Mouse (Mus musculus) heart, embryonic 16.5 days (tissue): ENCODE measurements around the gene Frg2f1. TPM values are rescaled to one million over a fixed set of nuclear protein-coding genes. Genes with fewer than 3 reads are reported as not detected.

Experiments used
- ATAC-seq: fragments of 200-750 bp; cut with Nextera tagmentation; replicated peaks from 2 replicates; pipeline ENCODE4 v1.8.0; 2017; ENCODE audit warnings: moderate number of reproducible peaks; ENCODE audit not compliant: insufficient read depth, low FRiP score; ENCODE audit errors: extremely low read depth
- H3K27ac ChIP-seq: fragments of 300-500 bp; sonication (generic); 2 replicates; pipeline ENCODE4 v1.5.1; 2014; ENCODE audit warnings: mild to moderate bottlenecking, low read length, control low read depth, moderate library complexity
- H3K27me3 ChIP-seq: fragments of 300-500 bp; sonication (generic); 2 replicates; pipeline ENCODE4 v1.6.1; 2014; ENCODE audit warnings: low read length, mixed read lengths; ENCODE audit not compliant: control insufficient read depth, insufficient read depth
- H3K36me3 ChIP-seq: fragments of 300-500 bp; sonication (generic); 2 replicates; pipeline ENCODE4 v1.6.1; 2014; ENCODE audit not compliant: control insufficient read depth, insufficient read depth
- H3K4me1 ChIP-seq: fragments of 300-500 bp; sonication (generic); 2 replicates; pipeline ENCODE4 v1.6.1; 2014; ENCODE audit warnings: low read length, mixed read lengths; ENCODE audit not compliant: control insufficient read depth, insufficient read depth
- H3K4me2 ChIP-seq: fragments of 300-500 bp; sonication (generic); 2 replicates; pipeline ENCODE4 v1.6.1; 2014; ENCODE audit warnings: low read depth, mild to moderate bottlenecking, control low read depth, low read length
- H3K4me3 ChIP-seq: fragments of 300-500 bp; sonication (generic); 2 replicates; pipeline ENCODE4 v1.5.1; 2014; ENCODE audit warnings: mild to moderate bottlenecking, control low read depth, low read length
- H3K9ac ChIP-seq: fragments of 300-500 bp; sonication (generic); 2 replicates; pipeline ENCODE4 v1.6.1; 2014; ENCODE audit warnings: low read length, control low read depth
- H3K9me3 ChIP-seq: fragments of 300-500 bp; sonication (generic); replicated peaks from 2 replicates; pipeline ENCODE4 v1.6.1; 2016; ENCODE audit warnings: low read length; ENCODE audit not compliant: control insufficient read depth
- WGBS: fragments of 180-500 bp; shearing (Covaris S2); extraction: QIAGEN DNeasy Blood & Tissue Kit; methylation state at CpG from one replicate; pipeline ENCODE4 v1.1.7; 2014; 5-methylcytosine and 5-hydroxymethylcytosine counted together
- polyA plus RNA-seq: library from polyadenylated mRNA; unstranded; fragments of >200 nt; fragmentation: Nextera tagmentation; extraction: Ambion mirVana; gene quantifications from 2 replicates; pipeline ENCODE4 v1.2.1, GENCODE M21; 2015

Frg2f1 gene
- polyA plus RNA-seq, 1 experiment from 2014 or later: 3.1 TPM

GRCm38 (mm10) chr4:119483051-119483450 is 56.3 kb downstream of the Frg2f1 start:
- Histone ChIP-seq H3K9ac (no peak overlapping the region), H3K4me2 (no peak overlapping the region), H3K36me3 (no peaks in the 10 kb centered on the region), H3K4me1 (no peaks in the 10 kb centered on the region), H3K27ac (no peak overlapping the region), H3K4me3 (no peak overlapping the region), H3K27me3 (no peaks in the 10 kb centered on the region), H3K9me3 (no peaks in the 10 kb centered on the region)
- ATAC-seq: peak; percentile 49
- WGBS: 57% methylated on average over 9 of the region's 9 CpGs

Other genes starting within 250 kb of the Frg2f1 start
- 501 and 547 TPM in 2 replicates for gene Ybx1, start 244.9 kb downstream of the Frg2f1 start, polyA plus RNA-seq
- 36.7 and 43.2 TPM in 2 replicates for gene Ppih, start 219.0 kb downstream of the Frg2f1 start, polyA plus RNA-seq
- gene Ccdc30, start 124.0 kb downstream of the Frg2f1 start, polyA plus RNA-seq: 3.8 and 4.0 TPM in 2 replicates
- 30.3 and 32.6 TPM in 2 replicates for gene Ppcs, start 117.1 kb downstream of the Frg2f1 start, polyA plus RNA-seq
- 0.28 and 0.42 TPM in 2 replicates for gene Zmynd12, start 116.7 kb downstream of the Frg2f1 start, polyA plus RNA-seq
- 4.5 and 4.6 TPM in 2 replicates for gene Rimkla, start 46.9 kb downstream of the Frg2f1 start, polyA plus RNA-seq
- gene Foxj3, start 2.5 kb downstream of the Frg2f1 start, polyA plus RNA-seq: 20.2 and 21.5 TPM in 2 replicates
- 1.5 TPM in 1 of 2 replicates, not detected in the other for gene Guca2a, start 98.2 kb upstream of the Frg2f1 start, polyA plus RNA-seq
- 2.4 TPM in 1 of 2 replicates, not detected in the other for gene Guca2b, start 119.4 kb upstream of the Frg2f1 start, polyA plus RNA-seq
- 6.1 and 9.4 TPM in 2 replicates for gene Hivep3, start 194.3 kb upstream of the Frg2f1 start, polyA plus RNA-seq